Mouse (Mus musculus) limb, embryonic 15.5 days (tissue): ENCODE measurements around the gene Bet1l. TPM values are rescaled to one million over a fixed set of nuclear protein-coding genes. Genes with fewer than 3 reads are reported as not detected.
"Not testable (repeated sequence)": the region's sequence is repeated elsewhere in the genome, so short reads cannot be mapped to it uniquely, and the experiment has no call there.

Source experiments
- ATAC-seq: fragments of 200-750 bp; cut with Nextera tagmentation; 2 replicates; pipeline ENCODE4 v1.8.0; 2017; ENCODE audit warnings: low read depth, moderate TSS enrichment; ENCODE audit not compliant: insufficient number of reproducible peaks, low FRiP score, low TSS enrichment
- H3K27ac ChIP-seq: fragments of 300-500 bp; sonication (generic); 2 replicates; pipeline ENCODE4 v1.5.1; 2015; ENCODE audit warnings: moderate library complexity, mild to moderate bottlenecking, inconsistent platforms
- H3K27me3 ChIP-seq: fragments of 300-500 bp; sonication (generic); 2 replicates; pipeline ENCODE4 v1.6.1; 2015; ENCODE audit warnings: inconsistent platforms
- H3K36me3 ChIP-seq: fragments of 300-500 bp; sonication (generic); 2 replicates; pipeline ENCODE4 v1.6.1; 2015; ENCODE audit warnings: inconsistent platforms
- H3K4me1 ChIP-seq: fragments of 300-500 bp; sonication (generic); 2 replicates; pipeline ENCODE4 v1.6.1; 2015; ENCODE audit warnings: inconsistent platforms
- H3K4me2 ChIP-seq: fragments of 300-500 bp; sonication (generic); 2 replicates; pipeline ENCODE4 v1.6.1; 2015; ENCODE audit warnings: mild to moderate bottlenecking, inconsistent platforms
- H3K4me3 ChIP-seq: fragments of 300-500 bp; sonication (generic); 2 replicates; pipeline ENCODE4 v1.5.1; 2015; ENCODE audit warnings: mild to moderate bottlenecking, inconsistent platforms
- H3K9ac ChIP-seq: fragments of 300-500 bp; sonication (generic); 2 replicates; pipeline ENCODE4 v1.6.1; 2015; ENCODE audit warnings: inconsistent platforms
- H3K9me3 ChIP-seq: fragments of 300-500 bp; sonication (generic); 2 replicates; pipeline ENCODE4 v1.6.1; 2016; ENCODE audit warnings: inconsistent platforms
- WGBS: fragments of 180-500 bp; shearing (Covaris S2); methylation state at CpG from one replicate; pipeline ENCODE4 v1.1.7; 2015; 5-methylcytosine and 5-hydroxymethylcytosine counted together
- polyA plus RNA-seq: library from polyadenylated mRNA; unstranded; fragments of >200 nt; fragmentation: Nextera tagmentation; extraction: Ambion mirVana; gene quantifications from 2 replicates; pipeline ENCODE4 v1.2.1, GENCODE M21; 2015

Bet1l gene
- polyA plus RNA-seq: 70.7 and 71.6 TPM in 2 replicates

DNA sequence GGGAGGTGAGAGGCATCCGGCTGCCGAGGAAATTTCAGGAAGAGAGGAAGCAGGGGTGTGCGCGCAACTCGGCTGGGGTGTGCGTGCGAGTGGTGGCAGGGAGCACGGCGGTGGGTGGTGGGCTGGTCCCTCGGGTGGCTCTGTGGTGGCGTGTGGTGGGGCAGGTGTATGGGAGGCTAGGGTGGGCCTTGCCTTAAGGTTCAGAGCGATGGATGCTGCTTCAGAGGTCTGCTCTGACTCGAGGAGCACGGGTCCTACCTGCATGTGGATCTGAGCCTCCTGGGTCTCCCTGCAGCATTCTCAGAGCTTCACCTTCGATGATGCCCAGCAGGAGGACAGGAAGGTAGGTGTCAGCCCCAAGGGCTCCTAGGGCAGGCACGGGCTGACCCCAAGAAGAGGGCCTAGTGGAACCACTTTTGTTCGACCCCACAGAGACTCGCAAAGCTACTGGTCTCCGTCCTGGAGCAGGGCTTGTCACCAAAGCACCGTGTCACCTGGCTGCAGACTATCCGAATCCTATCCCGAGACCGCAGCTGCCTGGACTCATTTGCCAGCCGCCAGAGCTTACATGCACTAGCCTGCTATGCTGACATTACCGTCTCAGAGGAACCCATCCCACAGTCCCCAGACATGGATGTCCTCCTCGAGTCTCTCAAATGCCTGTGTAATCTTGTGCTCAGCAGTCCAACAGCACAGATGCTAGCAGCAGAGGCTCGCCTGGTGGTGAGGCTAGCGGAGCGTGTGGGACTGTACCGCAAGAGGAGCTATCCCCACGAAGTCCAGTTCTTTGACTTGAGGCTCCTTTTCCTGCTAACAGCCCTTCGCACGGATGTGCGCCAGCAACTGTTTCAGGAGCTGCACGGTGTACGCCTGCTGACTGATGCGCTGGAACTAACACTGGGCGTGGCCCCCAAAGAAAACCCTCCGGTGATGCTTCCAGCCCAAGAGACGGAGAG is at the start of gene Bet1l:
Gene Bet1l (minus strand): TSS at position 28 of the 956 bp plus-strand sequence.
- H3K4me2 ChIP-seq: peak within 1 kb of the TSS; percentile 98
- H3K9me3 ChIP-seq: no peaks in the 10 kb centered on the region
- peaks cover 31% of the 10 kb centered on the region for H3K4me1 ChIP-seq
- peaks cover 62% of the 10 kb centered on the region for H3K36me3 ChIP-seq
- ATAC-seq: peak; percentile 22; the same call in 1 of the 2 replicates
- H3K9ac ChIP-seq: peak within 1 kb of the TSS; percentile 91
- no peaks in the 10 kb centered on the region for H3K27me3 ChIP-seq
- 37% methylated on average over 39 of the region's 40 CpGs for WGBS
- peak within 1 kb of the TSS; percentile 80 for H3K4me3 ChIP-seq
- H3K27ac ChIP-seq: peak within 1 kb of the TSS; percentile 93

DNA sequence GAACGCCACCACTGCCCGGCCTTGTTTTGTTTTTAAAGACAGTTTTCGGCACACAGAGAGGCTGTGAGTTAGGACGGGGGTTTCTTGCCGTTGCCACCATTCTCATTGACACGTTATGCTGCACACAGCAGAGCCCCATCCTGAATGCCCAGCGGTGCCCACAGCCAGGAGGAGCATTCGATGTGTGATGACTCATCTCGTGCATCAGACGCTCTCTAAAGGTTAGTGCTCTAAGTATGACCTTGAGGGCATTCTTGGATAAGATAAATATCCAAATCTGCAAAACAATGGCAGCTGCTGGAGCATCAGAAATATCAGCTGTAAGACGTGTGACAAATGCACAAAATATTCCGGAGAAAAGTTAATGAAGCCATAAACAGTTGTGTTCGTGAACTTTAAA is 49.8 kb upstream of the Bet1l start:
- 83% methylated on average over 13 of the region's 13 CpGs for WGBS
- Histone ChIP-seq H3K27ac (no peak overlapping the region), H3K4me2 (no peak overlapping the region), H3K36me3 (no peaks in the 10 kb centered on the region), H3K4me3 (no peak overlapping the region), H3K9me3 (no peaks in the 10 kb centered on the region), H3K27me3 (no peaks in the 10 kb centered on the region), H3K4me1 (peaks cover 17% of the 10 kb centered on the region), H3K9ac (no peak overlapping the region)
- ATAC-seq: no peak

DNA sequence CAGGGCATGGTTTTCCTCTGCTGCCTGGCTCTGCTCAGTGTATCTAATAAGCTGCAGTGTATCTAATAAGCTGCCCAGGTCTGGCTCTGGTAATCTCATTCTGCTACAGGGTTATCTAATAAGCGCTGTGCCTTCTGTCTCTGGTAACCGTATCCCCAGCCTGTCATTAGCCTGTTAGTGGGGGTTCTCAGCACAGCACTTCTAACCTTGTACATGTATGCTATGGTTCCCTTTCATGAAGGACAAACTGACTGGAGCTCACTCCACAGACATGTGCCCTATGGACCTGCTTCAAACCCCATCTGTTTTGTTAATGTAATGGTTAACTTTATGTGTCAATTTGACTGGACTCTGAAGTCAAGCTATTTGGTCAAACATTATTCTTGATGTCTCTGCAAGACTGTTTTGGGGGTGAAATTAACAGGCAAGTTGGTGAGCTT is 48.3 kb upstream of the Bet1l start:
- H3K9ac ChIP-seq: no peak overlapping the region
- no peaks in the 10 kb centered on the region for H3K9me3 ChIP-seq
- H3K4me1 ChIP-seq: peaks cover 17% of the 10 kb centered on the region
- no peak overlapping the region for H3K27ac ChIP-seq
- ATAC-seq: no peak
- no peaks in the 10 kb centered on the region for H3K27me3 ChIP-seq
- H3K4me2 ChIP-seq: no peak overlapping the region
- 70% methylated on average over 2 of the region's 2 CpGs for WGBS
- H3K36me3 ChIP-seq: no peaks in the 10 kb centered on the region
- no peak overlapping the region for H3K4me3 ChIP-seq

DNA sequence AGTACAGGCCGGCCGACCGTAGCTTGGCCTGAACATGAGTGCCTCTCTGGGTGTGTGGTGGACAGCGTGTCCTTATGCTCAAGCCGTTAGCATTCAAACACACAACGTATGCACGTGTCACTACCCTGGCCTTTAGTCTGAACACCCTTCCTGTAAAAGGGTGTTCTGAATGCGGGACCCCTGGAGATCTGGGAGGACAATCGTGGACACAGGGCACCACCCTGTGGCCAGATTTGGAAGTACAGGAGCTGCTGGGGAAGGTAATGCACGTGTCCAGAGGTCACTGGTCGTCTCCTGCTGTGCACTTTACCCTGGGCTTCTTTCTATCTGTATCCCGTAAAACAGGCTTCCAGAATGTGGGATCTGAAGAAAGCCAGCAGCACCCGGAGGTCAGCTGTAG is 45.8 kb upstream of the Bet1l start:
- H3K4me3 ChIP-seq: no peak overlapping the region
- H3K36me3 ChIP-seq: peaks cover 18% of the 10 kb centered on the region
- no peak for ATAC-seq
- 19% methylated on average over 13 of the region's 13 CpGs for WGBS
- H3K4me2 ChIP-seq: no peak overlapping the region
- H3K9ac ChIP-seq: no peak overlapping the region
- peaks cover 9% of the 10 kb centered on the region; the same call in 1 of the 2 replicates for H3K4me1 ChIP-seq
- no peak overlapping the region for H3K27ac ChIP-seq
- H3K9me3 ChIP-seq: no peaks in the 10 kb centered on the region
- H3K27me3 ChIP-seq: no peaks in the 10 kb centered on the region

DNA sequence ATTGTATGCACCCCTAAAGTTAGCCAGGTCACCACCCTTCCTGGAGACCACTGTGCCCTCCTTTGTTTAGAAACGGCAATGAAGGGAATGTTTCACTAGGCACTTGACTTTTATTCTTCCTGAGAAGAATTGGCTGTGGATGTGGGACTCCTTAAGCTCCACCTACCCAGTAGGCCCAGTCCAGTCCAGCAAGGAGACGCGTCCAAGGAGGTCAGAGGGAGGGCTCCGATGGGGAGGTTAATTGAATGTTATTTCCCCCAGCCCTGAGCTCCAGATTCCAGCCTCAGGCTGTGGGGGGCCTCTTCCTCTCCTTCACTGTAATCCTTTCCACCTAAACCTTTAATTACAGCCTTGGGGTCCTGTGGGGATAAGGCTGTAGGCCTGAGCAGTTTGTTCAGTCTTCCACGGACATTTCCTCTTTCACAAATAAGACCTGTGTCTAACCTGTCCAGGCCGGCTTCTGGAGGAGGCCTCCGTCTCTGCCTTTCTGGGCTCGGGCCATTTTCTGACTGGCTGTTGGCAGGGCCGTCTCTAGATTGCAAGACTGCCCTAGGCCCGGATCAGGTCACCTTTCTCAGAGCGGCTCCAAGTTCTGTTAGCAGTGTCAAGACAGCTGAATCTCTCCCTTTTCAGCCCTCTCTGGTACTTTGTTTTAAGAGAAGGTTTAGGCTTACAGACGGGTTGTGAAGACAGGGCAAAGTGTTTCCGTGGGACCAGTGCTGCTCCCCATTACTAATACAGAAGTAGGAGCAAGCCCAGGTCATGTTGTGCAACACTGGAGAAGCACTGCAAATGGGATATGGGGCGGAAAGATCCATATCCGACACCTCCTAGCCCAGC is 44.9 kb upstream of the Bet1l start:
- Histone ChIP-seq H3K9ac (0 out of 2 replicates have a peak overlapping the region, but pooled peaks have one; percentile 4), H3K4me1 (0 out of 2 replicates have a peak, but pooled peaks cover 7% of the 10 kb centered on the region), H3K4me3 (no peak overlapping the region), H3K36me3 (peaks cover 27% of the 10 kb centered on the region), H3K27ac (no peak overlapping the region), H3K9me3 (no peaks in the 10 kb centered on the region), H3K4me2 (no peak overlapping the region), H3K27me3 (no peaks in the 10 kb centered on the region)
- no peak for ATAC-seq
- WGBS: 58% methylated on average over 15 of the region's 15 CpGs

DNA sequence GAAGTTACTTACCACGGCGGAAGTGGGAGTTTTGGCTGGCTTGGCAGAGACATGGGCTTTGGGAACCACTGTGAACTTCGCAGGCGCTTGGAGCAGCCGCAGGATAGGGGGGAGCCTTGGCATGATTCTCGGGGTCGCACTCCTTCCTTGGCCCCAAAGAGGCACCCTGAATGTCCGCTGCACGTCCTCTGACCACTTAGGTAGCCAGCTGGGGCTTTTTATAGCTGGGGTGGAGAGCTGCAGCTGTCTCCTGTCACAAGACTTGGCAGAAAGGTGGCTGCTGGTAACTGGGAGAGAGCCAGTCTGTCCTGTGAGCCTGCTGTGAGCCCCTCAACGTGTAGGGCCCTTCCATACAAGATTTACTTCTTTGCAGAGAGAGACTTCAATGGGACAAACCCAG is 42.8 kb upstream of the Bet1l start, which contains the start of gene Cox8b:
Gene Cox8b (minus strand): TSS at position 227 of the 400 bp plus-strand sequence.
- no peak within 1 kb of the TSS for H3K9ac ChIP-seq
- H3K9me3 ChIP-seq: no peaks in the 10 kb centered on the region
- no peaks in the 10 kb centered on the region for H3K27me3 ChIP-seq
- H3K27ac ChIP-seq: peak within 1 kb of the TSS; percentile 8; the same call in 1 of the 2 replicates
- H3K4me2 ChIP-seq: no peak within 1 kb of the TSS
- 68% methylated on average over 10 of the region's 10 CpGs for WGBS
- no peak for ATAC-seq
- H3K4me1 ChIP-seq: 0 out of 2 replicates have a peak, but pooled peaks cover 7% of the 10 kb centered on the region
- no peak within 1 kb of the TSS for H3K4me3 ChIP-seq
- peaks cover 40% of the 10 kb centered on the region for H3K36me3 ChIP-seq

DNA sequence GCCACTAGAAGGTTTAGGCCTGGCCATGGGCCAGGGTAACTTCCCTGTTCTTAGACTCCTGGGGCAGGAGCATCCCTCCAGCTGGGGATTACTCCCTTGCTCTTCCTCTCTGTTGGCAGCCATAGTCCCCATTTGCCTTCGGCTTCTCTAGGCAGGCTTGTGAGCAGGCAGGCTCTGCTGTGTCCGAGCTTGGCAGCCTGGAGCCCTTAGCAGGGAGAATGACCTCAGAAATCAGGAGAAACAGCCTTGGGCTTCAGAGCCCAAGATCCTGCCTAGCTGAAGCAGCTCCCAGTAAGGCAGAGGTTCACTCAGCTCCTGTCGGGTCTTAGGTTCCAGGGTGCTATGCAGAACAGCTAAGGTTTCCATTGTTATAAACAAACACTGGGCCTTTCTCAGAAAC is 41.7 kb upstream of the Bet1l start:
- WGBS: 83% methylated on average over 3 of the region's 3 CpGs
- ATAC-seq: no peak
- H3K4me3 ChIP-seq: no peak overlapping the region
- H3K9me3 ChIP-seq: no peaks in the 10 kb centered on the region
- H3K4me2 ChIP-seq: no peak overlapping the region
- H3K36me3 ChIP-seq: peaks cover 49% of the 10 kb centered on the region
- no peak overlapping the region for H3K9ac ChIP-seq
- no peak overlapping the region for H3K27ac ChIP-seq
- H3K4me1 ChIP-seq: 0 out of 2 replicates have a peak, but pooled peaks cover 7% of the 10 kb centered on the region
- no peaks in the 10 kb centered on the region for H3K27me3 ChIP-seq

DNA sequence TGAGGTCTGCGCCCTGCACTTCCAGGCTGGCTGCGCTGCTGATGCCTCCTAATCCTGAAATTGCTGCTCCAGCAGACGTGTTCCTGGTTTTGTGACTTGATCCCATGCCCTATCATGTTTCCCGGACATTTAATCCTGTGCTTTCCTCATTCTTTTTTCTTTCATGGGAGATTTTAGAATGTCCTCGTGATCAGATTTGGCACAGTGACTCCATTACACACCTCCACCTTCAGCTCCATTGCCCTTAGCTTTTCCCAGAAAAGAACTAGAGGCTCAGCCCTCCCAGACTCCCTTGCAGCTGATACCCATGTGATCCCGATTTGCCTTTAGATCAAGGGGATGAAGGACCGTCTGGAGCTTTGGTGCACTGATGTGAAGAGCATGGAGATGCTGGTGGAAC is 40.5 kb upstream of the Bet1l start:
- 79% methylated on average over 7 of the region's 7 CpGs for WGBS
- no peak for ATAC-seq
- H3K27me3 ChIP-seq: no peaks in the 10 kb centered on the region
- 0 out of 2 replicates have a peak, but pooled peaks cover 1% of the 10 kb centered on the region for H3K4me1 ChIP-seq
- no peak overlapping the region for H3K9ac ChIP-seq
- no peaks in the 10 kb centered on the region for H3K9me3 ChIP-seq
- no peak overlapping the region for H3K27ac ChIP-seq
- no peak overlapping the region for H3K4me2 ChIP-seq
- H3K4me3 ChIP-seq: no peak overlapping the region
- H3K36me3 ChIP-seq: peaks cover 61% of the 10 kb centered on the region

DNA sequence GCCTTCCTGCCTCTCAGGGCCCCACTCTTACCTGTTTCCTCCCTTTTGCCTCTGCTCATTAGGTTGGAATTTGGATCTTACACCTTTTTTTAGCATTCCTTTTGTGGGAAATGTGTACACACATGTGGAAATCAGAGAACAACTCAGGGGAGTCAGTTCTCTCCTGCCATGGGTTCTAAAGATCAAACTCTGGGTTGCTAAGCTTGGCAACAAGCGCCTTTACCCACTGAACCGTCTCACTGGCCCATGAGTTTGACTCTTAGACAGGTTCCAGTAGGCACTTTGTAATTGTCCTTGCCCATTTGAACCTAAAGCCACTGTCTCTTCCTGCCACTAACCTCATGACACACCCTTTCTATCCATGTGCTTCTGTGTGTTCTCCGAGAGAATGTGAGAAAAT is 37.2 kb upstream of the Bet1l start:
- no peaks in the 10 kb centered on the region for H3K27me3 ChIP-seq
- no peak overlapping the region for H3K9ac ChIP-seq
- ATAC-seq: no peak
- WGBS: 90% methylated on average over 3 of the region's 3 CpGs
- no peaks in the 10 kb centered on the region for H3K9me3 ChIP-seq
- H3K4me3 ChIP-seq: no peak overlapping the region
- peaks cover 77% of the 10 kb centered on the region for H3K36me3 ChIP-seq
- no peak overlapping the region for H3K4me2 ChIP-seq
- no peaks in the 10 kb centered on the region for H3K4me1 ChIP-seq
- H3K27ac ChIP-seq: no peak overlapping the region

DNA sequence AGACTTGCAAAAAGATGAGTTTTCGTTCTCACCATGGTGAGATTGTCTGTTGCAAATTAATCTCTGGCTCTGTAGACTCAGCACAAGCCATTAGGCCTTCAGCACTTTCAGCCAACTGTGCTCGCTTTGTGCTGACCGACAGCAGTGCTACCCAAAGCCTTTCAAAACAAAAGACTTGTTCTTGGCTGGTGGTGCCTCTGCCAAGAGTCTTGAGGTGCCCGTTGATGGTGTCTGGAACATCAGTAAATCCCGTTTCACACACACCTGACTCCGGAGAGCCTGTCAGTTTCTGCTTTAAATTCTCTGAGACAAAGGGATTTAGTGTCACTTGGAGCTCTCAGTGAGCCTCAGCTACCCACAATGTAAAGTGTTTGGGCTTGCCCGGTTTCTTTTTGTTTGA is 36.7 kb upstream of the Bet1l start:
- no peaks in the 10 kb centered on the region for H3K27me3 ChIP-seq
- H3K9ac ChIP-seq: no peak overlapping the region
- H3K4me1 ChIP-seq: no peaks in the 10 kb centered on the region
- WGBS: 89% methylated on average over 7 of the region's 7 CpGs
- no peak for ATAC-seq
- no peak overlapping the region for H3K4me2 ChIP-seq
- H3K27ac ChIP-seq: no peak overlapping the region
- peaks cover 77% of the 10 kb centered on the region for H3K36me3 ChIP-seq
- H3K4me3 ChIP-seq: no peak overlapping the region
- no peaks in the 10 kb centered on the region for H3K9me3 ChIP-seq

DNA sequence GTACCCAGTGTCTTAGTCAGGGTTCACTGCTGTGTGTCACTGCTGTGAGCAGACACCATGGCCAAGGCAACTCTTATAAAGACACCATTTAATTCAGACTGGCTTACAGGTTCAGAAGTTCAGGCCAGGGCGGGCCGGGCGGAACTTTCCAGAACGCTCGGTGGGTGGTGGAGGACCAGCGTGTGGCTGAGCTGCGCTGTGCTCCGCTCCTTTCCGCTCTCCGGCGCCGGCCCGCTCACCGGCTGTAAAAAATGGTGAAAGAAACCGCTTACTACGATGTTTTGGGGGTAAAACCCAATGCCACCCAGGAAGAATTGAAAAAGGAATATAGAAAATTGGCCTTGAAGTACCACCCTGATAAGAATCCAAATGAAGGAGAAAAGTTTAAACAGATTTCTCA is 33.3 kb upstream of the Bet1l start:
- not testable (repeated sequence) for ATAC-seq, H3K4me3 ChIP-seq, H3K9ac ChIP-seq, H3K27ac ChIP-seq, H3K4me2 ChIP-seq, H3K9me3 ChIP-seq, H3K27me3 ChIP-seq, H3K4me1 ChIP-seq
- peaks cover 78% of the 10 kb centered on the region for H3K36me3 ChIP-seq
- 96% methylated on average over 16 of the region's 16 CpGs for WGBS
